Mouse (Mus musculus) MEL (cell line): ENCODE measurements at regions not wholly inside any gene's neighbourhood (a gene's known extent, or its start where the extent isn't known, plus 50 kb on each side); places are given as distances from the start of the nearest gene placed in this dataset.

ENCODE experiments used
- CTCF ChIP-seq, 3 experiments: IDR thresholded peaks in 2 of 3; conservative IDR thresholded peaks in 1 of 3; 2 replicates each; pipeline ENCODE4 v1.5.1; 2011 to 2012; ENCODE audit warnings: low read length in 3 of 3, low read depth in 2 of 3, mild to moderate bottlenecking in 2 of 3, improper control_type of control experiment in 1 of 3, inconsistent platforms in 1 of 3, mixed read lengths in 1 of 3, moderate library complexity in 1 of 3; ENCODE audit not compliant: control insufficient read depth in 1 of 3, insufficient read depth in 1 of 3, poor library complexity in 1 of 3, severe bottlenecking in 1 of 3
- E2F4 ChIP-seq: IDR thresholded peaks from 2 replicates; pipeline ENCODE4 v1.6.1; 2011; ENCODE audit warnings: low read depth, low read length, improper control_type of control experiment, borderline replicate concordance
- EP300 ChIP-seq, 2 experiments: IDR thresholded peaks; 2 replicates each; pipeline ENCODE4 v1.6.1; 2011; ENCODE audit warnings: improper control_type of control experiment in 2 of 2, low read length in 2 of 2, low read depth in 1 of 2, mild to moderate bottlenecking in 1 of 2
- MAZ ChIP-seq: IDR thresholded peaks from 2 replicates; pipeline ENCODE4 v1.6.1; 2012; ENCODE audit warnings: low read depth, mild to moderate bottlenecking, inconsistent platforms, low read length, improper control_type of control experiment
- SMC3 ChIP-seq: IDR thresholded peaks from 2 replicates; pipeline ENCODE4 v1.6.1; 2011; ENCODE audit warnings: low read depth, low read length, improper control_type of control experiment

DNA sequence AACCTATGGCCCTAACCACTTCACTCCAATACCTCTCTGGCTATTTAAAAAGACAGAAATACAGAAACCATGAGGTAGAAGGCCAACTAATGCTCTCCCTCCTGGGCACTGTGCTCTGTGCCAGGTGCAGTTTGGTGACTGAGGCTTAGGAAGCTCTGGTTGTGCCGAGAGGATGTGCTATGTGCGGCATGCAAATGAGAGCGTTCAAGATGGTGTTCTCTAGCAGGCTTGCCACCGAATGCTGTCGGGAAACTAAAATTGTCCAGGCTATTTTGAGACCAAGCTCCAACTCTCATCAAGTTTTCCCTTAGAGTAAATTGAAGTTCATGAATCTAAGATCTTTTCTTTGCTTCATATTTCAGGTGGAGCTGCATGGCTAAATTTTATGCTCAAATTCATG, 277.1 kb downstream of the Pik3r1 start:
- TF ChIP-seq CTCF (IDR thresholded peaks at IDR 0.05 in 2 of 3, conservative IDR thresholded peaks at IDR 0.05 in 1 of 3; ENCODE audit: control insufficient read depth in 1 of 3, insufficient read depth in 1 of 3, low read depth in 2 of 3, low read length in 3 of 3, poor library complexity in 1 of 3, severe bottlenecking in 1 of 3) (no peak), EP300 (IDR thresholded peaks at IDR 0.05; ENCODE audit: low read depth in 1 of 2, low read length in 2 of 2) (no peak), MAZ (no peak), E2F4 (no peak), SMC3 (no peak)
